Mouse (Mus musculus) cerebellum, postnatal 36 days (tissue): ENCODE measurements around the gene Pald1.

Source experiments
- DNase-seq, 2 experiments: peaks; one replicate each; pipeline ENCODE4 v3.0.0; 2021 to 2022; ENCODE audit warnings: mixed read lengths in 2 of 2

The Pald1 gene

GRCm38 (mm10) chr10:61383021-61383714, at the start of gene Pald1:
Gene Pald1, minus strand, starts transcription at chr10:61383530.
- peak; percentile 43 to 67 for DNase-seq

- no peak for DNase-seq
These were observed 48.0 kb upstream of the Pald1 start for GRCm38 (mm10) chr10:61431375-61431774.

GRCm38 (mm10) chr10:61429043-61429442, 45.7 kb upstream of the Pald1 start:
- DNase-seq, result no peak

GRCm38 (mm10) chr10:61428416-61428815, 45.1 kb upstream of the Pald1 start:
- DNase-seq, result no peak

GRCm38 (mm10) chr10:61427951-61428350, 44.6 kb upstream of the Pald1 start:
- no peak for DNase-seq

GRCm38 (mm10) chr10:61426251-61426757, 43.0 kb upstream of the Pald1 start:
- DNase-seq, result no peak

GRCm38 (mm10) chr10:61425047-61425446, 41.7 kb upstream of the Pald1 start:
- no peak for DNase-seq

- no peak for DNase-seq
These were observed 41.2 kb upstream of the Pald1 start for GRCm38 (mm10) chr10:61424500-61424899.

GRCm38 (mm10) chr10:61423289-61423688, 40.0 kb upstream of the Pald1 start:
- DNase-seq, result peak in 1 of 2 experiments; percentile 42

- DNase-seq, result no peak
These were observed 39.5 kb upstream of the Pald1 start for GRCm38 (mm10) chr10:61422861-61423260.

GRCm38 (mm10) chr10:61420011-61420410, 36.7 kb upstream of the Pald1 start:
- DNase-seq, result no peak

- no peak for DNase-seq
These were observed 35.8 kb upstream of the Pald1 start for GRCm38 (mm10) chr10:61419146-61419545.

- DNase-seq, result no peak
These were observed 35.0 kb upstream of the Pald1 start for GRCm38 (mm10) chr10:61418131-61418900.

GRCm38 (mm10) chr10:61417672-61418071, 34.3 kb upstream of the Pald1 start, which contains the start of gene Nodal:
Gene Nodal, plus strand, starts transcription at chr10:61417972.
- no peak for DNase-seq

GRCm38 (mm10) chr10:61417046-61417445, 33.7 kb upstream of the Pald1 start:
- no peak for DNase-seq

GRCm38 (mm10) chr10:61416561-61416960, 33.2 kb upstream of the Pald1 start:
- no peak for DNase-seq

GRCm38 (mm10) chr10:61415890-61416289, 32.6 kb upstream of the Pald1 start:
- DNase-seq, result no peak

GRCm38 (mm10) chr10:61415240-61415639, 31.9 kb upstream of the Pald1 start:
- DNase-seq, result no peak

- DNase-seq, result no peak
These were observed 29.7 kb upstream of the Pald1 start for GRCm38 (mm10) chr10:61412910-61413625.

GRCm38 (mm10) chr10:61410193-61410592, 26.9 kb upstream of the Pald1 start:
- DNase-seq, result no peak

GRCm38 (mm10) chr10:61409776-61410175, 26.4 kb upstream of the Pald1 start:
- DNase-seq, result no peak

- no peak for DNase-seq
These were observed 22.6 kb upstream of the Pald1 start for GRCm38 (mm10) chr10:61405958-61406357.

- DNase-seq, result no peak
These were observed 19.6 kb upstream of the Pald1 start for GRCm38 (mm10) chr10:61402911-61403310.
